Mouse (Mus musculus) erythroblast, adult 5-6 weeks (primary cell): ENCODE results near the gene Obox2. TPM values are rescaled to one million over a fixed set of nuclear protein-coding genes. Genes with fewer than 3 reads are reported as not detected.
"Not testable (repeated sequence)": the region's sequence is repeated elsewhere in the genome, so short reads cannot be mapped to it uniquely, and the experiment has no call there.

Experiments used
- ATAC-seq: replicated peaks from 2 replicates; pipeline ENCODE4 v1.8.0; 2016; ENCODE audit warnings: moderate number of reproducible peaks, mild to moderate bottlenecking, moderate TSS enrichment, inconsistent platforms; ENCODE audit not compliant: poor library complexity, low FRiP score, severe bottlenecking
- total RNA-seq, 2 experiments: library from RNA; stranded (forward) in 1 of 2; stranded (reverse) in 1 of 2; fragments of 150-400 nt in 1 of 2; fragments of 200-764, 138-1000 nt in 1 of 2; gene quantifications; 2 replicates each; pipeline versions ENCODE4 v1.2.3 to v1.2.4; 2015 to 2017; ENCODE audit warnings: low replicate concordance in 2 of 2

Obox2 gene
- not detected in 2 replicates for total RNA-seq (2015; ENCODE audit: low replicate concordance)
- not detected in 2 replicates for total RNA-seq (2017; ENCODE audit: low replicate concordance)

- not testable (repeated sequence) for ATAC-seq
Observed at GRCm38 (mm10) chr7:15388421-15388998, at the start of gene Obox2, which contains the start of gene Obox1. Gene Obox2, plus strand, starts transcription at chr7:15388721. Gene Obox1, plus strand, starts transcription at chr7:15388948.

- ATAC-seq = not testable (repeated sequence)
Observed at GRCm38 (mm10) chr7:15399147-15399874, 10.8 kb downstream of the Obox2 start.

GRCm38 (mm10) chr7:15406816-15407215 is 18.3 kb downstream of the Obox2 start:
- ATAC-seq = not testable (repeated sequence)

GRCm38 (mm10) chr7:15418046-15418445 is 29.5 kb downstream of the Obox2 start:
- ATAC-seq = not testable (repeated sequence)

GRCm38 (mm10) chr7:15425537-15425936 is 37.0 kb downstream of the Obox2 start:
- not testable (repeated sequence) for ATAC-seq

Other genes starting within 250 kb of the Obox2 start
- gene Obox1, start 227 bp downstream of the Obox2 start, total RNA-seq (2015; ENCODE audit: low replicate concordance) = not detected in 2 replicates
- not detected in 2 replicates for gene Obox1, start 227 bp downstream of the Obox2 start, total RNA-seq (2017; ENCODE audit: low replicate concordance)